In genomic region chr17:72836158-72837115, GRCm38 (mm10) we compare ENCODE assay signal across 8 mouse cellular contexts. TPM values are rescaled to one million over a fixed set of nuclear protein-coding genes. Genes with fewer than 3 reads are reported as not detected.
DNase-seq lines count a peak whose midpoint lies in the region; ATAC-seq and TF ChIP-seq lines count a peak whose summit lies in the region.

Gene Ypel5 (plus strand): TSS chr17:72836453.

- H3K9ac ChIP-seq in ES-E14 (ENCODE audit: insufficient read depth, low read depth, low read length, poor library complexity, severe bottlenecking) = peak within 1 kb of the TSS; percentile 82
- peak within 1 kb of the TSS; percentile 89 for H3K9ac ChIP-seq in forebrain, embryonic 15.5 days (replicated peaks)

- in situ Hi-C loops in ES-E14 (cut with MboI; ENCODE audit: low sequenced_read_pairs in 2 of 2, unreplicated experiment in 2 of 2) = no loop called here

- peak; percentile 95; the same call in 1 of the 2 replicates for TF ChIP-seq POLR2A in lung, adult 2 months (IDR thresholded peaks at IDR 0.05; ENCODE audit: borderline replicate concordance, extremely low read depth, low read depth, low read length)

- H3K4me3 ChIP-seq in ES-E14 (ENCODE audit: insufficient read depth in 1 of 2, low read depth in 1 of 2, low read length in 2 of 2, poor library complexity in 1 of 2, severe bottlenecking in 1 of 2) = peak within 1 kb of the TSS; percentile 82 to 83
- peak within 1 kb of the TSS; percentile 82 for H3K4me3 ChIP-seq in forebrain, embryonic 15.5 days
- peak within 1 kb of the TSS; percentile 91 for H3K4me3 ChIP-seq in lung, adult 2 months (replicated peaks; ENCODE audit: extremely low read depth, low read depth, low read length)

- DNase-seq in ES-E14 (ENCODE audit: low read depth, low spot score) = peak; percentile 95
- peak; percentile 100 for DNase-seq in cerebellum, adult 11-12 months
- DNase-seq in heart, postnatal 25 days (ENCODE audit: low spot score) = peak; percentile 98
- DNase-seq in layer of hippocampus, adult 18-20 months (ENCODE audit: low spot score in 2 of 2) = peak; percentile 98 to 99
- peak; percentile 97 for DNase-seq in lung, adult 2 months
- DNase-seq in thymus, adult 18-20 months = peak; percentile 98 to 99

- H3K36me3 ChIP-seq in ES-E14 (ENCODE audit: control insufficient read depth, insufficient read depth, low read length, poor library complexity, severe bottlenecking) = no peaks in the 10 kb centered on the region
- H3K36me3 ChIP-seq in forebrain, embryonic 15.5 days = no peaks in the 10 kb centered on the region

- H3K27me3 ChIP-seq in forebrain, embryonic 15.5 days = no peaks in the 10 kb centered on the region

- peak; percentile 37; the same call in 1 of the 2 replicates for TF ChIP-seq CTCF in lung, adult 2 months (IDR thresholded peaks at IDR 0.05; ENCODE audit: insufficient read depth, low read length)

- intact Hi-C loops in heart, postnatal 25 days (cut with DNase I) = loop anchor here (5.0 kb wide), 1 partner anchor 81 kb away; the partner anchor contains the start of gene Lbh

- H3K4me1 ChIP-seq in ES-E14 (ENCODE audit: control insufficient read depth in 2 of 2, insufficient read depth in 2 of 2, low read length in 2 of 2, poor library complexity in 1 of 2) = no peaks in the 10 kb centered on the region
- H3K4me1 ChIP-seq in forebrain, embryonic 15.5 days = peaks cover 13% of the 10 kb centered on the region
- H3K4me1 ChIP-seq in lung, adult 2 months (ENCODE audit: control insufficient read depth, insufficient read depth, low read length) = peaks cover 5% of the 10 kb centered on the region

- WGBS in forebrain, embryonic 15.5 days = under 1% methylated on average over 82 of the region's 93 CpGs
- WGBS in lung, adult 2 months = under 1% methylated on average over 67 of the region's 93 CpGs

- H3K4me2 ChIP-seq in forebrain, embryonic 15.5 days (replicated peaks) = peak within 1 kb of the TSS; percentile 64

- peak; percentile 98 for ATAC-seq in forebrain, embryonic 15.5 days (replicated peaks)
- peak; percentile 92 for ATAC-seq in neutrophil, adult 5-6 weeks (ENCODE audit: extremely low read depth, insufficient number of reproducible peaks, low FRiP score, poor library complexity, severe bottlenecking)

- H3K27ac ChIP-seq in ES-E14 (ENCODE audit: insufficient read depth, low read depth, low read length, poor library complexity, severe bottlenecking) = peak within 1 kb of the TSS; percentile 51
- H3K27ac ChIP-seq in forebrain, embryonic 15.5 days (replicated peaks) = peak within 1 kb of the TSS; percentile 98

- H3K9me3 ChIP-seq in ES-E14 (ENCODE audit: control insufficient read depth, insufficient read depth, low read depth, low read length) = no peaks in the 10 kb centered on the region
- no peaks in the 10 kb centered on the region for H3K9me3 ChIP-seq in forebrain, embryonic 15.5 days

TF ChIP-seq in ES-E14, 5 proteins besides CTCF, POLR2A, EP300 and RAD21:
- no peak for TF ChIP-seq MAFK (IDR thresholded peaks at IDR 0.05; ENCODE audit: insufficient read depth, low read depth, low read length)
- no peak for TF ChIP-seq ZC3H11A (IDR thresholded peaks at IDR 0.05; ENCODE audit: borderline replicate concordance, low read depth, low read length)
- TF ChIP-seq HCFC1 (IDR thresholded peaks at IDR 0.05; ENCODE audit: borderline replicate concordance, insufficient read depth, low read length) = peak; percentile 61; the same call in 1 of the 2 replicates

RNA-seq across cellular contexts. Expression of gene Ypel5, which starts in this region (rescaled TPM):
- 12.1 and 20.7 TPM in 2 replicates for total RNA-seq in ES-E14 (2012; rRNA removed)
- 105 and 114 TPM in 2 replicates for polyA plus RNA-seq in forebrain, embryonic 15.5 days (2015; fragmentation: Nextera tagmentation; extraction: Ambion mirVana)
- total RNA-seq in heart, postnatal 25 days (2021) = 10 to 100 TPM; 37.7 TPM
- total RNA-seq in layer of hippocampus, adult 18-20 months (2021) = 10 to 100 TPM; 95.8 TPM
- polyA plus RNA-seq in lung, adult 2 months (2012; rRNA removed) = 17.1 and 19.7 TPM in 2 replicates
- 159 and 165 TPM in 2 replicates for total RNA-seq in neutrophil, adult 5-6 weeks (2017)

Comparison
In these comparisons a context has a peak if more than half of its experiments do, and no peak if none do; other contexts are left out.
1. Peak in every context shown above with its lines: DNase-seq, ATAC-seq, H3K4me3 ChIP-seq and H3K27ac ChIP-seq.